Mouse (Mus musculus) MN1 (cell line): ENCODE results near the gene Il34.

Experiments
- DNase-seq: peaks from one replicate; pipeline ENCODE4 v3.0.0-alpha.2; 2016; ENCODE audit warnings: low spot score

Il34 gene

DNA sequence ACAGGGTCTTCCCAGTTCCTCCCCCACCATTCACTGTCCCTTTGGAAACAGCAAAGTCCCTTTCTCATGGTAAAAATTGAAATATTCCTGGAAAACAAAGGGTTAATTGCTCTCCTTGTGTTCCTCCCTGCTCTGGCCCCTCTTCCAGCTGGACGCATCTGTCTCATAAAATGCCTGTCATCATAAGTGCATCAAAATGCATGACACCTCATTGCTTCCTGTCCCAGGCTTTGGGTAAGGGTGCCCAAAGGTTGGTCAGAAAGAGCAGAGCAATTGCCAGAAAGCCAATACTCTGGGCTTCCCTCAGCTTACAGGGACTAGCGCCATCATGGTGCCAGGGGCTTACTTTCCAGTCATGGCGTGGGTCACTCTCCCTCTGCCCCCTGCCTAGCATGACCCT lies 95.1 kb downstream of the Il34 start:
- DNase-seq, result no peak

DNA sequence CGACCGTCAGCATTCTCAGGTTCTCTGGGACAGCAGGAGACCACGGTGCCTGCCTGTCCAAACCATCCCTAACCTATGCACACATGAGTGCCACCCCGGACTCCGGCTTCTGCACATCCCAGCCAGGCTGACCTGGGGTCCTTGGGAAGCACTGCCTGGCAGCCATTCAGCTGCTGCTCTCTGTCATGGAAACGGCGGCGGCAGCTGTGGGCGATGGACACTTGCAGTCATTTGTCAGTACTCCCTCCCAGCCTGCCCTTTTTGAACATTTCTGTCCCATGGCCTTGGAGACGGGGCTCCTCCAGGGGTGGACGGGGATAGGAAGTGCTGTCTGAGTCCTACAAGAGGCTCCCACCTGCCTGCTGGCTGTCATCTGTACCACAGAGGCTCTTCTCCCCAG lies 97.3 kb downstream of the Il34 start:
- DNase-seq, result no peak

DNA sequence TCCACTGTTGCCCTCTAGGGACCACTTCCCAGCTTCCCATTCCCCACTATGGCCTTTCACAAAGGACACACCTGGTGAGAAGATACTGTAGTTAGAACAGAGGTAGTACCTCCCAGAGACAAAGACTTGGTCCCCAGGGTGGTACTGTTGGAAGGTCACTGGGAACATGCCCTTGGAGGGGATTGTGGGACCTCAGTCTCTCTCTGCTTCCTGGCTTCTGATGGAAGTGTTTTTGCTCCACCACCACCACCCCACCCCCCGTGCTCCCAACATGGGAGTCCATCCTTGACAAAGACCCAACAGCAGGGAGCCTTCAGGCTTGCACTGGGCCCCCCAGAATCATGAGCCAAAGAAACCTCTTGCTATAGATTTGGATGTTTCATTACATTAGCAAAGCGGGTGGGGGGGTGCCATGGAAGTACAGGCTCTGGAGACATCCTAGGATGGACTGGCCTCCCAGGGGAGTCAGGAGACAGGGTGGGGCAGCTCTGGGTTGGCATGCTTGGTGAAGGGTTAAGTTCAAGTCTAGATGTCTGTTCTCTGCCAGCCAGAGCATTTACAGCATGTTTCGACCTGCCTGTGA lies 99.3 kb downstream of the Il34 start:
- no peak for DNase-seq

DNA sequence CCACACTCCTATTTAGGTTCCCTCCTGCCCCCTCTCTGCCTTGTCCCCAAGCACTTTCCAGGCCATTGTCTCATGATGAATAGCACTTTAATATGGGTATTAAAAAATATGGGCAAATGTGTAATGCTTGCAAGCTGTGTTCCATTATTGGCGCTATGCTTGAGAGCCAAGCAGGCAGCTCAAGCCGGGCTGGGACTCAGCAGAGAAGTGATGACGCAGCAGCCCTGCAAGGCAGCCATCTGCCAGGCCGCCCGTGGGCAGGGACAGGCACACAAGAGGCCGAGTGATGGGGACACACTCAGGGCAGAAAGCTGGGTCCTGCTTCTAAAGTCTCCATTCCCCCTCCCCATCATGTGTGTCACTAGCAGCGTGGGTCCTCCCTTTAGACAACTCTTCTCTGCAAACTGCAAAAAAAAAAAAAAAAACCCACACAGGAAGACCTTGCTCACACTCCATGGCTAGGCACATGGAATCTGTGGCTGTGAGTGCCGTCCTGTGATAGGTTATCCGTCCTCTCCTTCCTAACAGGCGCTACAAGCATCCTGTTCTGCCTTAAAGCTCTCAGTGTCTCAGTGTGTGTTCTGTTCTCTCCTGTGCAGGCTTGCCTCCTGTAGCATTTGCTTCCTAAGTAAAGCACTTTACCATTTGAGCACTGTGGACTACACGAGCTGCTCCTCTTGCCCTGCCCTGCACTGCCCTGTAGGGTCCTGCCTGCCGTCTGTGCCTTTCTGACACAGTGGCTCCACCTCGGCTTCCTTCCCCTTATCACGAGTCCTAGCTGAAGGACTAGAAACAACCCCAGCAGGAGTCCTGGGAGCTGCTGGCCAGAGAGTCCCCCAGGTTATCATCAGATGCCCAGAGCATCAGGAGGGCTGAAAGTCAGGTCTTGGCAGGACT lies 100.1 kb downstream of the Il34 start:
- DNase-seq, result no peak

DNA sequence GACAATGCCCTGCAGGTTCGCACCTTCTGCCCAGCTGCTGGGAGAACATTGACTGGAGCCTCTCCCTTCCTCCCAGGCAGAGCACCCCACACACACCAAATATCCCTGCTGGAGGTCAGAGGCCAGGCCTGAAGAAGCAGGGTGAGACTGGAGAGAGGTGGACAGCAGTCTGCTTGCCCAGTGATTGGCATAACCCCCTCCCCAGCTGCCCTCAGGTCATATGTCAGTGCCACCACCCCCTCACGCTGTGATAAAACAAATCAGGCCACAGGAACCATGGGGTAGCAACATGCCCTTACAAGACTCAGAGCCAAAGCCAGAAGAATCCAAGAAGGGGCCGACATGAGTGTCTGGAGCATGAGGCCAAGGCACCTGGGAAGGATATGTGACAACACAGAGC lies 101.6 kb downstream of the Il34 start:
- no peak for DNase-seq

DNA sequence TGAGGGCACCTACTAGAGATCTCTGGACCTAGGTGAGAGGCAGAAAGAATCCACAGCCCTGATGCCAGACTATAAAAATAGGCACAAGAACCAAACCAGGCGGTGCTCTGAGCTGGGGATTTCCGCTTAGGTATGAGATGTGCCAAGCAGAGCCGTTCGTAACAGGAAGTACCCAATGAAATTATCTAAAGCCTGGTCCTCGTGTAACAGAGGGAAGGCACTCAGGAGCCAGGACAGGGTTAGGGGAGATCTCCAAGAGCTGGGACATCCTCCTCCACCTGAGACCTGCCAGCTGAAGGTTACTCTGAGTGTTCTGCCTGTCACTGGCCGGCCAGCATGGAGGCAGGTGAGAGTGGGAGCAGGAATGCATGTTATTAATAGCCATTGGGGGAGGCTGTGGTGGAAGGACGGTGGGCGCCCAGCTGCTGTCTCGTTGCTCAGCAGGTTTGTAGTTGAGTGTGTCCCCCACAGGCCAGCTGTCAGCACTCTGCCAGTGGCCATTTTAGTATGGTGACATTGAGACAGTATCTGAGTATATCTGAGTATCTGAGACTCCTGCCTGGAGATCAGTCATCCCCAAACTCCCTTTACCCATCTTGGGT lies 102.2 kb downstream of the Il34 start:
- DNase-seq, result no peak

DNA sequence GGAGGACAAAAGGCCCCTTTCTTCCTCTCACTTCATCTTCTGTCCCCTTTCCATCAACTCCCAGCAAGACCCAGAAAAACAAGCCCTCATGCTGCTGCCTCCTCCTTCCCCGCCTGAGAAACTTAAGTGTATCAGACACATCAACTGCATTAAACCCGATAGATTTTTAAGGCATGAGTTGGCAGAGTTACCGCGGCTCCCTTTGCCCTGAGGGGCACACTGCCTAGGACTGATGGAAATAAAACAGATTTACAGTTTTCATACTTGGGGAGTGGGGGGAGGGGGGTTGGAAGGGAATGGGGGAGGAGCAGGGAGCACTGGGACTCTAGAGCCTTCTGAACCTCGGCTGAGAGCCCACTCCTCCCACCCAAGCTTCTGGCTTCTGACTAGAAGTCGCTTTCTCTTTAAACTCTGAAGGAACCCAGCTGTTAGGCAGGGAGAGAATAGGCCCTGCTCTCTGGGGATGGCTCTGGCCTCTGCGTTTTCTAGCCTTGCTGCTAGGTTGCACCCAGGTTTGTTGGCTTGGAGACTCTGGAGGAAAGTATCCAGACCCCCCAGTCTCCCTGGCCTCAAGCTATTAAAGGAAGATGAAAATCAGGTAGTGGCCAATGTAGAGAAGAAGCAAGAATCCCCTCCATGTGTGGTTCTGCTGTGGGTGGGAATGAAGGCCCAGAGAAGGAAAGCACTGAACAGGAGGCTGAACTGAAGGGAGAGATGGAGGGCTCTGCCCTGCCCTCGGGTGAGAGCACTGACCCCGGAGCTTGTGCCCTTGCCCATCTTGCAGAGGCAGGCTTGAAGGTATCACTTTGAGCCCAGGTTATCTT lies 102.9 kb downstream of the Il34 start:
- no peak for DNase-seq

DNA sequence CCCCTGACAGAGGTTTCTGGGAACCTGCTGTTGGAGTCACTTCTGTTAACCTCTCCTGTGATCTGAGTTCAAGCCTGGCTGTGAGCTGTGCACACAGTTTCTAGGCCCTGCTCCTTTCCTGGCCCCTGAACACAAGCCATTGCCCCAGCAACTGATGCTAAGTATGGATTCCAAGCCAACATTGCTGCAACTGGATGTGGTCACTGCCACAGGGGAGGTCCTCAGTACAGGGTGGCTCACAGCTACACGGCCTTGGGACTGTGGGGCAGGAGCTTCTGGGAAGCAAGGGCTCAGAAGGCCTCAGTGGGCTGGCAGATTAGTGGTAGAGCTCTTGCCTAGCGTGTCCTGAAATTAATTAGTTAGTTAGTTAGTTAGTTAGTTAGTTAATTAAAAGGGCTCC lies 105.2 kb downstream of the Il34 start:
- no peak for DNase-seq

DNA sequence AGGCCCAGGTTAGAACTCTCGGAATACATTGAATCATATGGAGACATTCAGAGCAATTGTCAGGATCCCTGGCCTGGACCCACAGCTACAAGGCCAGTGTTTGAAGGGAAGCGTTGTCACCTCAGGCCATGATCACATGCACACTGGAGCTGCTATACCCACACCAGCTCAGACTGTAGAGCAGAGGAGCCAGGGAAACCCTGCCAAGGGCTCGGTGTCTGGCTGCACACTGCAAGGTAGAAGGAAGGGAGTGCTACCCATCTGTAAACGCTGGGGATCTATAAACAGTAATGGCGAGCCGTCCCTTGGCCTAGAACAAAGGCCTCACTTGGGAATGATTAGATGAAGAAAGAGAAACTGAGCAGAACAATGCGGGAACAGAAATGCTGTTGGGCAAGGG lies 106.2 kb downstream of the Il34 start:
- no peak for DNase-seq

DNA sequence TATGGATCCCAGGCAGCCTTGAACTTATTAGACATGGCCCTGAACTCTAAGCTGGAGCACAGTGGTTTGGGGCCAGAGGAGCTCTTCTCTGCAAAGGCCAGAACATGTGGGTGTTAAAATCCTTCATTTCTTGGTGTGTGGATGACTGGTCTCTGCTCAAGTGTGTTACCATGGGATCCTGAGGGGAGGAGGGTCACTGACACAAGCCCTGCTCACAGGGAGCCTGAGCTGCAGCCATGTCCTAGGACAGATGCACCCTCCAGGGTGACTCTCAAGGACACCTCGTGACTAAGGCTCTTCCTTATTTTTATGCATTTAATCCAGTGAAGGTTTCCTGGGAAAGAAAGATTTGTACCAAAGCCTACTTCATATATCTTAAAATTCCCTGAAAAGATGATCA lies 107.6 kb downstream of the Il34 start:
- DNase-seq, result no peak

DNA sequence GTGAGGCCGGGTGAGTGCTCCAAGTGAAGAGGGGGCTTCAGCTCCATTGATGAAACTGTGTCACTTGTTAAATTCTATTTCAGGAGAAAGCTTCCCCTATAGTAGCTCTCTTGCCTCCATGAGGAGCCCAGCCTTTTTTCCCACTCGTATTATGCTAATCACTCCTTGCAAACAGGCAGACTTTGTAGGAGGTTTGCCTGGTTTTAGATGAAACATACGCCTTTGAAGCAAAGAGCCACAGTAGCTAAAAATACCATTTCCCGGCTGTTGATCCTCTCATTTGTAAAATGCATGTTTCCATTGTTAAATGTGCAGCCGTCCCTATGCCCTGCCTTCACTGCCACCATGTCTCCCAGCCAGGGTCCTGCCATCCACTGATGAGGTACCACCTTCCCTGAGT lies 108.2 kb downstream of the Il34 start:
- DNase-seq, result no peak

DNA sequence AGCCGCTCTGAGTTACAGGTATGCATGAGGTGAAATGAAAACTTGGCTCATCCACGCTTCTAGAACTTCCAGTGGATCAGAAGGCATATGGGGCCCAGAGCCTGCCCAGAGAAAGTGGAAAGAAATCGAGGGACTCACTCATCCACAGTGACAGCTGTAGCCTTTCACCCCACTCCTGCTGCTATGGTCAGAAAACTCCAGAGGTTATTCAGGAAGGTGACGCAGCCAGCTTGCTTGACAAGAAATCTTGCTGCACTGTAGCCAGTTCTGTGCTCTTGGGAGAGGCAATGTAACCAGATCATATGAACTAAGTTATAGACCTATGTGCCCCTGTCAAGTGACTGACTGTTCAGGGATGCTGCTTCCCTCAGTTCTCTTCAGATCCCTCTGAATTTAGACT lies 109.7 kb downstream of the Il34 start:
- no peak for DNase-seq

DNA sequence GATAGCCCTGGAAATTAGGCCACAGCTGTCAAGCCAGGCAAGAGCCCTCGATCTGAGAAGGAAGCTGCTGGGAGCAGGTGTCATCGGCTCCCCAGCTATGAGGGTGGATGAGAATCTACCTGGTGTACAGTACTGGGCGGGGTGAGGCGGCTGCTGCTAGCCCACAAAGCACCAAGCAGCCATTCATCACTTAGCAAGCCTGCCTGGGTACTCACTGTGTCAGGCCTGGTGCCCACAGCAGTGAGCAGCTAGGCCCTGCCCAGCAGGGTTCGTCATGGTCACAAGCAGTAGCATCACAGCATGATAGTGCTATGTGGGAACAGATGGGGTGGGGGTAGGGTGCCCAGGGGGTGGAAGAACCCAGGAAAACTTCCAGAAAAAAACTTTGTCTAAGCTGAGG lies 110.3 kb downstream of the Il34 start:
- no peak for DNase-seq

DNA sequence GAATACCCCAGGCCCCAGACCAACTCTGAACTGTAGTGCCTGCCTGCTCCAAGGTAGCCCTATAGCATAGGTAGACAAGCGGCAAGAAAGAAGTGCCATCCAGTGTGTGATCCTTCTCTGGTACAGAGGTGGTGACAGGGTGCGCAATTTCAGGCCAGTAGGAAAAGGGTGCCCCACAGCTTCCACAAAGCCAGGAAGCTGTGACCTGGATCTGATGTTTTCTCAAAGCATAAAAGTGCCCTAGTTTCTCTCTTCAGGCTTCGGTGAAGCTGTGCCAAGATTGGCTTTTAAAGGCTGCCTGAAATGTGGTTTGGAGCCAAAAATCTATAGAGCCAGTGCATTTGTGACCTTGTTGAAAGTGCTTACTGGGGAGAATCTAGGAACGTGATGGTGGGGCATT lies 110.9 kb downstream of the Il34 start:
- DNase-seq, result no peak

DNA sequence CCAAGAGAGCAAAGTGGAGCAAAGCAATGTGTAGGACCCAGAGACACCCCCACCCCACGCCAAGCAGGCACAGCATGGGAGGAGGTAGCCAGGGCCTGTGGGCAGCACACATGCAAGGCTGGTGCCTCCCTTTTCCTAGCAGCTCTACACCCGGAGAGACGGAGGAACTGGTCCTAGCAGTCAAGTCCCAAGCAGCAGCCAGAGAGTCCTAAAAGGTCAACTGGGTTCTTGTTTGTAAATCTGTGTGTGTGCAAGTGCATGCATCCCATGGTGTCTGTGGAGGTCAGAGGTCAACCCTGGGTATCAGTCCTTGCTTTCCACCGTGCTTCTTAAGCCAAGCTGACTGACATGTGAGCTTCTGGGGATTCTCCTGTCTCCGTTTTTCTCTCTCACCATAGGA lies 111.5 kb downstream of the Il34 start:
- DNase-seq, result no peak
